Comparison of ENCODE assay signal across 28 mouse cellular contexts in the genomic region with DNA sequence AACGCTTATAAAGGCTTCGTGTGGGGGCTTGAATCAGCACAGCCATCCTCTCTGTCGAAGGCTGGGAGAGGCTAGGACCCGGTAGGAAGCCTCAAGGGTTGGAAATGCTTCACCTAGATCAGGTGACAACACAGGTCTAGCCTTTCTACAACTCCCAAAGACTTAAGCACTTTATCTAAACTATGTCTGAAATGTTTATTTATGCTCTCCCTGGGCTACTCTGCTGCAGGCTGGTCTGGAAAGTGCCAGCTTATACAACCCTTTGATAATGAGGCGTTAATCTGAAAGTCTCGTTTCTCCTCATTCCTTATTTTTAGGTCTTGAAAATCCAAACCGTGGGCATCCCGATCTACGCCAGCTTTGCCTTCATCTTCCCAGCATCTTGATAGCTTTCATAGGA. TPM values are rescaled to one million over a fixed set of nuclear protein-coding genes. Genes with fewer than 3 reads are reported as not detected.
A peak's percentile ranks its signal among the peaks of the same experiment; 100 is the strongest.
DNase-seq lines count a peak whose midpoint lies in the region; ATAC-seq lines count a peak whose summit lies in the region.
"Had no signal": no experiment of that assay in that cellular context is flagged by ENCODE, and none has a peak within 500 bp of the region (broad histone marks: within the 10 kb centered on the region; RNA-seq: fewer than 3 reads in every experiment).

No protein-coding gene starts in this region.

- no peaks in the 10 kb centered on the region for H3K36me3 ChIP-seq in heart, embryonic 13.5 days
- no peaks in the 10 kb centered on the region for H3K36me3 ChIP-seq in heart, embryonic 16.5 days (ENCODE audit: control insufficient read depth, insufficient read depth)
- no peaks in the 10 kb centered on the region for H3K36me3 ChIP-seq in lung, embryonic 16.5 days (ENCODE audit: control insufficient read depth, insufficient read depth, low read length)
- H3K36me3 ChIP-seq: embryonic facial prominence, embryonic 12.5 days; embryonic facial prominence, embryonic 15.5 days had no signal

- ATAC-seq in heart, embryonic 13.5 days (ENCODE audit: extremely low read depth, insufficient number of reproducible peaks, low FRiP score, low TSS enrichment), result no peak
- ATAC-seq in heart, embryonic 16.5 days (replicated peaks; ENCODE audit: extremely low read depth, insufficient read depth, low FRiP score), result no peak
- peak; percentile 45; the same call in 1 of the 2 replicates for ATAC-seq in lung, embryonic 16.5 days (ENCODE audit: low read depth)
- ATAC-seq: CD4-positive, CD25-positive, alpha-beta regulatory T cell, adult 4 months; forebrain, embryonic 14.5 days; forebrain, postnatal 0 days; hindbrain, postnatal 0 days; inflammation-experienced regulatory T-cells, adult 6 months; intestine, embryonic 16.5 days had no signal

- intact Hi-C loops in heart, postnatal 36 days (cut with DNase I), result no loop called here

- peak overlapping the region; percentile 31 for H3K4me2 ChIP-seq in heart, embryonic 13.5 days
- peak overlapping the region; percentile 29; the same call in 1 of the 2 replicates for H3K4me2 ChIP-seq in heart, embryonic 16.5 days (ENCODE audit: low read depth, low read length)
- H3K4me2 ChIP-seq in lung, embryonic 16.5 days (ENCODE audit: low read depth, low read length), result no peak overlapping the region
- H3K4me2 ChIP-seq: embryonic facial prominence, embryonic 12.5 days; embryonic facial prominence, embryonic 15.5 days; hindbrain, embryonic 14.5 days had no signal

- H3K27ac ChIP-seq in heart, embryonic 13.5 days (replicated peaks), result no peak overlapping the region
- no peak overlapping the region for H3K27ac ChIP-seq in heart, embryonic 16.5 days (ENCODE audit: low read length)
- H3K27ac ChIP-seq in lung, embryonic 16.5 days (ENCODE audit: low read length), result no peak overlapping the region
- H3K27ac ChIP-seq: embryonic facial prominence, embryonic 12.5 days; embryonic facial prominence, embryonic 15.5 days; gastrocnemius, adult 2 months; hindbrain, embryonic 14.5 days; hindbrain, postnatal 0 days had no signal

- H3K27me3 ChIP-seq in heart, embryonic 13.5 days (replicated peaks), result peaks cover 31% of the 10 kb centered on the region
- peaks cover 3% of the 10 kb centered on the region for H3K27me3 ChIP-seq in heart, embryonic 16.5 days (ENCODE audit: control insufficient read depth, insufficient read depth, low read length)
- no peaks in the 10 kb centered on the region for H3K27me3 ChIP-seq in lung, embryonic 16.5 days (ENCODE audit: control insufficient read depth, insufficient read depth, low read depth, low read length)
- H3K27me3 ChIP-seq: embryonic facial prominence, embryonic 12.5 days; embryonic facial prominence, embryonic 15.5 days had no signal

- no peak overlapping the region for H3K4me3 ChIP-seq in heart, embryonic 13.5 days
- no peak overlapping the region for H3K4me3 ChIP-seq in heart, embryonic 16.5 days (ENCODE audit: low read length)
- H3K4me3 ChIP-seq in lung, embryonic 16.5 days (ENCODE audit: low read length), result no peak overlapping the region
- H3K4me3 ChIP-seq: embryonic facial prominence, embryonic 12.5 days; embryonic facial prominence, embryonic 15.5 days; gastrocnemius, adult 2 months had no signal

- H3K4me1 ChIP-seq in heart, embryonic 13.5 days, result peaks cover 25% of the 10 kb centered on the region
- peaks cover 21% of the 10 kb centered on the region for H3K4me1 ChIP-seq in heart, embryonic 16.5 days (ENCODE audit: control insufficient read depth, insufficient read depth, low read length)
- 0 out of 2 replicates have a peak, but pooled peaks cover 3% of the 10 kb centered on the region for H3K4me1 ChIP-seq in lung, embryonic 16.5 days (replicated peaks; ENCODE audit: control insufficient read depth, insufficient read depth, low read length)
- H3K4me1 ChIP-seq: embryonic facial prominence, embryonic 12.5 days; embryonic facial prominence, embryonic 15.5 days had no signal

- H3K9ac ChIP-seq in heart, embryonic 13.5 days, result peak overlapping the region; percentile 29; the same call in 1 of the 2 replicates
- peak overlapping the region; percentile 23; the same call in 1 of the 2 replicates for H3K9ac ChIP-seq in heart, embryonic 16.5 days (ENCODE audit: low read length)
- H3K9ac ChIP-seq in lung, embryonic 16.5 days (ENCODE audit: low read length), result 0 out of 2 replicates have a peak overlapping the region, but pooled peaks have one; percentile 17
- H3K9ac ChIP-seq: embryonic facial prominence, embryonic 12.5 days; embryonic facial prominence, embryonic 15.5 days; forebrain, postnatal 0 days; hindbrain, embryonic 14.5 days had no signal

- WGBS in heart, embryonic 13.5 days, result 15% methylated on average over 9 of the region's 9 CpGs
- WGBS in heart, embryonic 16.5 days, result 21% methylated on average over 9 of the region's 9 CpGs
- 15% methylated on average over 9 of the region's 9 CpGs for WGBS in lung, embryonic 16.5 days

- DNase-seq in heart, postnatal 36 days, result no peak
- no peak for DNase-seq in heart, adult 11 months
- no peak for DNase-seq in lung, postnatal 25 days (ENCODE audit: low spot score)
- DNase-seq: adrenal gland, adult 2 months; adrenal gland, postnatal 14 days; cerebellum, adult 11 months; cerebellum, adult 2 months; cerebellum, adult 9-11 months; cerebellum, postnatal 25 days; forebrain, postnatal 0 days; gastrocnemius, adult 2 months; gastrocnemius, postnatal 14 days; heart, postnatal 4 days; kidney, adult 18-20 months had no signal

- no peaks in the 10 kb centered on the region for H3K9me3 ChIP-seq in heart, embryonic 13.5 days
- no peaks in the 10 kb centered on the region for H3K9me3 ChIP-seq in heart, embryonic 16.5 days (replicated peaks; ENCODE audit: control insufficient read depth, low read length)
- H3K9me3 ChIP-seq in lung, embryonic 16.5 days (ENCODE audit: control insufficient read depth, low read length), result no peaks in the 10 kb centered on the region
- H3K9me3 ChIP-seq: embryonic facial prominence, embryonic 12.5 days; embryonic facial prominence, embryonic 15.5 days had no signal

RNA-seq across cellular contexts. Expression of gene Plekha1, which starts 41.6 kb away (rescaled TPM):
- polyA plus RNA-seq in heart, embryonic 13.5 days (2015; fragmentation: Nextera tagmentation; extraction: Ambion mirVana), result 41.7 and 47.7 TPM in 2 replicates
- total RNA-seq in heart, postnatal 36 days (2021), result 10 to 100 TPM; 42.8 to 44.0 TPM
- 55.2 and 56.5 TPM in 2 replicates for polyA plus RNA-seq in heart, embryonic 16.5 days (2015; fragmentation: Nextera tagmentation; extraction: Ambion mirVana)
- polyA plus RNA-seq in lung, embryonic 16.5 days (2015; fragmentation: Nextera tagmentation; extraction: Ambion mirVana), result 70.0 and 71.8 TPM in 2 replicates

RNA-seq across cellular contexts. Expression of gene Btbd16, which starts 50.1 kb away (rescaled TPM):
- 0.13 TPM in 1 of 2 replicates, not detected in the other for polyA plus RNA-seq in heart, embryonic 13.5 days (2015; fragmentation: Nextera tagmentation; extraction: Ambion mirVana)
- total RNA-seq in heart, postnatal 36 days (2021), result not detected
- 0.08 and 0.17 TPM in 2 replicates for polyA plus RNA-seq in heart, embryonic 16.5 days (2015; fragmentation: Nextera tagmentation; extraction: Ambion mirVana)
- polyA plus RNA-seq in lung, embryonic 16.5 days (2015; fragmentation: Nextera tagmentation; extraction: Ambion mirVana), result 0.06 TPM in 1 of 2 replicates, not detected in the other
- total RNA-seq: adrenal gland, adult 2 months; adrenal gland, postnatal 14 days; gastrocnemius, adult 2 months; hindbrain, postnatal 0 days had no signal
- polyA plus RNA-seq: adrenal gland, adult 2 months; C2C12; embryonic facial prominence, embryonic 15.5 days; forebrain, embryonic 11.5 days; forebrain, embryonic 14.5 days; hindbrain, embryonic 11.5 days; hindbrain, embryonic 14.5 days had no signal
